ENCODE assay signal across 8 mouse cellular contexts in genomic region chr11:32348433-32349283, GRCm38 (mm10). TPM values are rescaled to one million over a fixed set of nuclear protein-coding genes. Genes with fewer than 3 reads are reported as not detected.
DNase-seq lines count a peak whose midpoint lies in the region; ATAC-seq and TF ChIP-seq lines count a peak whose summit lies in the region.

No protein-coding gene starts in this region.

- H3K4me3 ChIP-seq in kidney, embryonic 15.5 days (replicated peaks) = peak overlapping the region; percentile 86
- peak overlapping the region; percentile 81 for H3K4me3 ChIP-seq in hindbrain, embryonic 14.5 days (replicated peaks; ENCODE audit: low read length)
- peak overlapping the region; percentile 71 for H3K4me3 ChIP-seq in midbrain, postnatal 0 days (ENCODE audit: low read depth, low read length)

- peaks cover 24% of the 10 kb centered on the region for H3K36me3 ChIP-seq in kidney, embryonic 15.5 days
- H3K36me3 ChIP-seq in hindbrain, embryonic 14.5 days (replicated peaks; ENCODE audit: control insufficient read depth, insufficient read depth) = 0 out of 2 replicates have a peak, but pooled peaks cover 13% of the 10 kb centered on the region
- H3K36me3 ChIP-seq in midbrain, postnatal 0 days (ENCODE audit: insufficient read depth, low read length) = 0 out of 2 replicates have a peak, but pooled peaks cover 3% of the 10 kb centered on the region

- no peak for TF ChIP-seq CTCF in brain, embryonic 14.5 days (IDR thresholded peaks at IDR 0.05; ENCODE audit: borderline replicate concordance, extremely low read depth, insufficient read depth, insufficient read length)
- no peak for TF ChIP-seq CTCF in midbrain, postnatal 0 days (IDR thresholded peaks at IDR 0.05)

- intact Hi-C loops in gastrocnemius, postnatal 14 days (cut with DNase I; ENCODE audit: low total_unique reads) = loop anchor here (5.0 to 10.0 kb wide), 2 partner anchors 49 to 96 kb away; no protein-coding TSS in a partner anchor

- H3K4me2 ChIP-seq in kidney, embryonic 15.5 days = peak overlapping the region; percentile 87
- H3K4me2 ChIP-seq in hindbrain, embryonic 14.5 days (replicated peaks) = peak overlapping the region; percentile 79
- H3K4me2 ChIP-seq in midbrain, postnatal 0 days (ENCODE audit: low read depth, low read length, poor library complexity, severe bottlenecking) = peak overlapping the region; percentile 82

- peak; percentile 34; the same call in 1 of the 2 replicates for ATAC-seq in kidney, embryonic 15.5 days (replicated peaks; ENCODE audit: low FRiP score)
- ATAC-seq in hindbrain, embryonic 14.5 days (ENCODE audit: low FRiP score) = no peak
- no peak for ATAC-seq in midbrain, postnatal 0 days (ENCODE audit: low FRiP score)

- H3K9ac ChIP-seq in kidney, embryonic 15.5 days = peak overlapping the region; percentile 93
- H3K9ac ChIP-seq in hindbrain, embryonic 14.5 days = peak overlapping the region; percentile 95
- peak overlapping the region; percentile 74 for H3K9ac ChIP-seq in midbrain, postnatal 0 days (replicated peaks; ENCODE audit: low read length, poor library complexity, severe bottlenecking)

- WGBS in kidney, embryonic 15.5 days = 22% methylated on average over 9 of the region's 9 CpGs
- 15% methylated on average over 9 of the region's 9 CpGs for WGBS in hindbrain, embryonic 14.5 days
- 15% methylated on average over 9 of the region's 9 CpGs for WGBS in midbrain, postnatal 0 days

- no peak for TF ChIP-seq POLR2A in brain, embryonic 14.5 days (IDR thresholded peaks at IDR 0.05; ENCODE audit: borderline replicate concordance, extremely low read depth, insufficient read depth, insufficient read length, poor library complexity, severe bottlenecking)

- H3K27ac ChIP-seq in kidney, embryonic 15.5 days = peak overlapping the region; percentile 82
- H3K27ac ChIP-seq in hindbrain, embryonic 14.5 days = peak overlapping the region; percentile 85
- H3K27ac ChIP-seq in midbrain, postnatal 0 days (ENCODE audit: low read depth, low read length) = peak overlapping the region; percentile 77

- H3K4me1 ChIP-seq in kidney, embryonic 15.5 days = peaks cover 48% of the 10 kb centered on the region
- H3K4me1 ChIP-seq in hindbrain, embryonic 14.5 days (replicated peaks; ENCODE audit: control insufficient read depth, insufficient read depth, low read length) = peaks cover 25% of the 10 kb centered on the region
- H3K4me1 ChIP-seq in midbrain, postnatal 0 days (ENCODE audit: insufficient read depth, low read length) = peaks cover 14% of the 10 kb centered on the region

- no peaks in the 10 kb centered on the region for H3K27me3 ChIP-seq in kidney, embryonic 15.5 days
- no peaks in the 10 kb centered on the region for H3K27me3 ChIP-seq in hindbrain, embryonic 14.5 days (ENCODE audit: control insufficient read depth, insufficient read depth, low read length)
- no peaks in the 10 kb centered on the region for H3K27me3 ChIP-seq in midbrain, postnatal 0 days (ENCODE audit: insufficient read depth, low read length)

- no peak for DNase-seq in kidney, adult 8-10 months
- peak; percentile 52 for DNase-seq in brain, embryonic 14.5 days (ENCODE audit: low read depth)
- no peak for DNase-seq in hindbrain, embryonic 14.5 days (ENCODE audit: low spot score)
- no peak for DNase-seq in midbrain, postnatal 0 days (ENCODE audit: low spot score)
- no peak for DNase-seq in cerebellum, adult 18-20 months
- DNase-seq in gastrocnemius, postnatal 14 days = no peak
- no peak for DNase-seq in natural killer cell, adult 2 months (ENCODE audit: low spot score in 2 of 2)

- no peaks in the 10 kb centered on the region for H3K9me3 ChIP-seq in kidney, embryonic 15.5 days (replicated peaks)
- H3K9me3 ChIP-seq in hindbrain, embryonic 14.5 days (ENCODE audit: control insufficient read depth, low read length) = no peaks in the 10 kb centered on the region
- H3K9me3 ChIP-seq in midbrain, postnatal 0 days (ENCODE audit: low read length) = no peaks in the 10 kb centered on the region

RNA-seq across cellular contexts. Expression of gene Sh3pxd2b, which starts 1.0 kb away (rescaled TPM):
- polyA plus RNA-seq in kidney, embryonic 15.5 days (2015; fragmentation: Nextera tagmentation; extraction: Ambion mirVana) = 18.2 and 21.8 TPM in 2 replicates
- polyA plus RNA-seq in brain, embryonic 14.5 days (2012; rRNA removed) = 33.3 and 48.4 TPM in 2 replicates
- 21.8 and 23.4 TPM in 2 replicates for polyA plus RNA-seq in hindbrain, embryonic 14.5 days (2014; fragmentation: Nextera tagmentation; extraction: Ambion mirVana)
- total RNA-seq in midbrain, postnatal 0 days (2014; rRNA removed) = 46.4 and 47.5 TPM in 2 replicates
- polyA plus RNA-seq in midbrain, postnatal 0 days (2015; fragmentation: Nextera tagmentation; extraction: Ambion mirVana) = 8.6 and 8.7 TPM in 2 replicates
- total RNA-seq in gastrocnemius, postnatal 14 days (2021) = 10 to 100 TPM; 15.1 to 16.8 TPM

RNA-seq across cellular contexts. Expression of gene Hbq1a, which starts 48.8 kb away (rescaled TPM):
- polyA plus RNA-seq in kidney, embryonic 15.5 days (2015; fragmentation: Nextera tagmentation; extraction: Ambion mirVana) = 0.53 and 0.80 TPM in 2 replicates
- 1.2 TPM in 2 replicates for polyA plus RNA-seq in brain, embryonic 14.5 days (2012; rRNA removed)
- 0.96 and 1.2 TPM in 2 replicates for polyA plus RNA-seq in hindbrain, embryonic 14.5 days (2014; fragmentation: Nextera tagmentation; extraction: Ambion mirVana)
- total RNA-seq in midbrain, postnatal 0 days (2014; rRNA removed) = 3.2 and 3.6 TPM in 2 replicates
- 2.7 and 2.8 TPM in 2 replicates for polyA plus RNA-seq in midbrain, postnatal 0 days (2015; fragmentation: Nextera tagmentation; extraction: Ambion mirVana)
- not detected for total RNA-seq in gastrocnemius, postnatal 14 days (2021)

RNA-seq across cellular contexts. Expression of gene Hba-a2, which starts 52.4 kb away (rescaled TPM):
- polyA plus RNA-seq in kidney, embryonic 15.5 days (2015; fragmentation: Nextera tagmentation; extraction: Ambion mirVana) = 11,555 and 13,702 TPM in 2 replicates
- 4,753 and 6,821 TPM in 2 replicates for polyA plus RNA-seq in brain, embryonic 14.5 days (2012; rRNA removed)
- 6,611 and 7,624 TPM in 2 replicates for polyA plus RNA-seq in hindbrain, embryonic 14.5 days (2014; fragmentation: Nextera tagmentation; extraction: Ambion mirVana)
- 1,333 and 2,070 TPM in 2 replicates for total RNA-seq in midbrain, postnatal 0 days (2014; rRNA removed)
- 1,100 and 1,214 TPM in 2 replicates for polyA plus RNA-seq in midbrain, postnatal 0 days (2015; fragmentation: Nextera tagmentation; extraction: Ambion mirVana)
- total RNA-seq in gastrocnemius, postnatal 14 days (2021) = 100 to 1,000 TPM; 795 to 814 TPM
